In the genomic region with DNA sequence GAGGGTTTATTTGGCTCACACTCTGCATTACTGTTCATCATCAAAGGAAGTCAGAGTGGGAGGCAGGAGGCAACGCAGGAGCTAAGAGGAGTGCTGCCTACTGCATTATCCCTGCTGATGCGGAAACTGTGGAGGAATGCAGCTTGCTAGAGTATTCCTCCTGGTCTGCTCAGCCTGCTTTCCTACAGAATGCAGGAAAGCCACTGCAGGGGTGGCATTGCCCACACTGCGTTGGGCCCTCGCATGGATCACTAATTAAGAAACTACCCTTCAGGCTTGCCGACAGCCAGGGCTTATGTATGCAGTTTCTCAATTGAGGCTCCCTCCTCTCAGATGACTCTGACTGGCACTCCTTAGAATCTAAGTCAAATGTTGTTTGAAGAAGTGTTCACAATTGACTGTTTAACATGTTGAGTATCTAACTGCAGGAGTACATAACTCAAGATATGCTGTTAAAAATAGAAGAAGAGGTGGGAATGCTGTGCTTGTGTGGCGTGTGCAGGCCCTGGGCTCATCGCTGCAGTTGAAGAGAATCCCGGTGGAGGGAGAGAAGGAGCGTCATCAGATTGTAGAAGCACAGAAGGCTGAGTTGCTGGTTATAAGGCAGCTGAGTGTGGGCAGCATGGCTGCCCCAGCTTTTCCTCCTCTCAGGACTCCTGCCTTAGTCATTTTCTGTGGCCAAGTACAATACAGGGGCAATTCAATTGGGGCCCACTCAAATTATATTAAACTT, we compare ENCODE assay signal across 10 mouse cellular contexts.
DNase-seq lines count a peak whose midpoint lies in the region; ATAC-seq lines count a peak whose summit lies in the region.
"Had no signal": no experiment of that assay in that cellular context is flagged by ENCODE, and none has a peak within 500 bp of the region (broad histone marks: within the 10 kb centered on the region; RNA-seq: fewer than 3 reads in every experiment).

No protein-coding gene starts in this region.

- no peak overlapping the region for H3K4me3 ChIP-seq in forebrain, embryonic 10.5 days
- H3K4me3 ChIP-seq in forebrain, embryonic 12.5 days (replicated peaks): no peak overlapping the region
- no peak overlapping the region for H3K4me3 ChIP-seq in intestine, embryonic 14.5 days (ENCODE audit: low read depth, low read length)
- no peak overlapping the region for H3K4me3 ChIP-seq in intestine, embryonic 16.5 days (ENCODE audit: low read length)
- H3K4me3 ChIP-seq: liver, embryonic 15.5 days had no signal

- H3K9ac ChIP-seq in forebrain, embryonic 12.5 days: no peak overlapping the region
- no peak overlapping the region for H3K9ac ChIP-seq in intestine, embryonic 14.5 days (ENCODE audit: low read length)
- H3K9ac ChIP-seq in intestine, embryonic 16.5 days (ENCODE audit: low read depth, low read length): no peak overlapping the region
- H3K9ac ChIP-seq: liver, embryonic 15.5 days had no signal

- ATAC-seq in forebrain, embryonic 12.5 days (ENCODE audit: low FRiP score): no peak
- no peak for ATAC-seq in intestine, embryonic 14.5 days (replicated peaks; ENCODE audit: low FRiP score, low TSS enrichment, low read depth)
- no peak for ATAC-seq in intestine, embryonic 16.5 days

- no peaks in the 10 kb centered on the region for H3K9me3 ChIP-seq in forebrain, embryonic 10.5 days
- no peaks in the 10 kb centered on the region for H3K9me3 ChIP-seq in forebrain, embryonic 12.5 days
- H3K9me3 ChIP-seq in intestine, embryonic 14.5 days (ENCODE audit: control insufficient read depth, low read length): no peaks in the 10 kb centered on the region
- H3K9me3 ChIP-seq in intestine, embryonic 16.5 days (ENCODE audit: control insufficient read depth, low read length): no peaks in the 10 kb centered on the region
- H3K9me3 ChIP-seq: liver, embryonic 15.5 days had no signal

- 55% methylated on average over 9 of the region's 9 CpGs for WGBS in forebrain, embryonic 10.5 days
- WGBS in forebrain, embryonic 12.5 days: 43% methylated on average over 9 of the region's 9 CpGs
- 66% methylated on average over 9 of the region's 9 CpGs for WGBS in intestine, embryonic 14.5 days
- WGBS in intestine, embryonic 16.5 days: 75% methylated on average over 9 of the region's 9 CpGs

- no peak overlapping the region for H3K4me2 ChIP-seq in forebrain, embryonic 12.5 days
- no peak overlapping the region for H3K4me2 ChIP-seq in intestine, embryonic 14.5 days (ENCODE audit: low read length)
- H3K4me2 ChIP-seq in intestine, embryonic 16.5 days (ENCODE audit: low read depth, low read length): no peak overlapping the region
- H3K4me2 ChIP-seq: liver, embryonic 15.5 days had no signal

- H3K36me3 ChIP-seq in forebrain, embryonic 10.5 days (replicated peaks): no peaks in the 10 kb centered on the region
- H3K36me3 ChIP-seq in forebrain, embryonic 12.5 days (replicated peaks): no peaks in the 10 kb centered on the region
- H3K36me3 ChIP-seq in intestine, embryonic 14.5 days (ENCODE audit: control insufficient read depth, insufficient read depth, low read length): no peaks in the 10 kb centered on the region
- H3K36me3 ChIP-seq in intestine, embryonic 16.5 days (ENCODE audit: control insufficient read depth, insufficient read depth, low read length): no peaks in the 10 kb centered on the region
- H3K36me3 ChIP-seq: liver, embryonic 15.5 days had no signal

- 0 out of 2 replicates have a peak overlapping the region, but pooled peaks have one; percentile 25 for H3K27ac ChIP-seq in forebrain, embryonic 10.5 days
- no peak overlapping the region for H3K27ac ChIP-seq in forebrain, embryonic 12.5 days
- no peak overlapping the region for H3K27ac ChIP-seq in intestine, embryonic 14.5 days (ENCODE audit: low read depth)
- no peak overlapping the region for H3K27ac ChIP-seq in intestine, embryonic 16.5 days (ENCODE audit: low read length)
- H3K27ac ChIP-seq: liver, embryonic 15.5 days had no signal

- no peaks in the 10 kb centered on the region for H3K27me3 ChIP-seq in forebrain, embryonic 10.5 days (ENCODE audit: poor library complexity, severe bottlenecking)
- peaks cover 2% of the 10 kb centered on the region; the same call in 1 of the 2 replicates for H3K27me3 ChIP-seq in forebrain, embryonic 12.5 days
- H3K27me3 ChIP-seq in intestine, embryonic 14.5 days (replicated peaks; ENCODE audit: control insufficient read depth, insufficient read depth, low read length): no peaks in the 10 kb centered on the region
- no peaks in the 10 kb centered on the region; the same call in 1 of the 2 replicates for H3K27me3 ChIP-seq in intestine, embryonic 16.5 days (replicated peaks; ENCODE audit: control insufficient read depth, insufficient read depth, low read length)
- H3K27me3 ChIP-seq: liver, embryonic 15.5 days had no signal

- no peak for DNase-seq in forebrain, embryonic 10.5 days (ENCODE audit: extremely low spot score, low spot score)
- peak; percentile 27 for DNase-seq in intestine, embryonic 14.5 days (ENCODE audit: low spot score)
- DNase-seq in frontal cortex, postnatal 10 days (ENCODE audit: low spot score in 2 of 2): peak; percentile 11 to 14
- peak; percentile 40 to 42 for DNase-seq in left cerebral cortex, postnatal 36 days (ENCODE audit: low spot score in 2 of 2)
- DNase-seq in gastrocnemius, postnatal 25 days: no peak
- DNase-seq in adrenal gland, adult 18-20 months (ENCODE audit: low spot score in 2 of 2): no peak
- DNase-seq: embryo, embryonic 11 days had no signal

- peaks cover 32% of the 10 kb centered on the region for H3K4me1 ChIP-seq in forebrain, embryonic 10.5 days
- peaks cover 28% of the 10 kb centered on the region for H3K4me1 ChIP-seq in forebrain, embryonic 12.5 days
- H3K4me1 ChIP-seq in intestine, embryonic 14.5 days (replicated peaks; ENCODE audit: control insufficient read depth, insufficient read depth, low read length): no peaks in the 10 kb centered on the region
- H3K4me1 ChIP-seq in intestine, embryonic 16.5 days (ENCODE audit: control insufficient read depth, insufficient read depth, low read length): no peaks in the 10 kb centered on the region; the same call in 1 of the 2 replicates
- H3K4me1 ChIP-seq: liver, embryonic 15.5 days had no signal

- intact Hi-C loops in left cerebral cortex, postnatal 36 days (cut with DNase I): no loop called here

Comparison
In these comparisons a context has a peak if more than half of its experiments do, and no peak if none do; other contexts are left out.
1. DNase-seq: peak in intestine, embryonic 14.5 days (single experiment), frontal cortex, postnatal 10 days (2 of 2) and left cerebral cortex, postnatal 36 days (2 of 2); none in forebrain, embryonic 10.5 days (single experiment), gastrocnemius, postnatal 25 days (single experiment) and adrenal gland, adult 18-20 months (0 of 2).